Mouse (Mus musculus) heart, postnatal 14 days (tissue): ENCODE measurements around the gene Spon1. TPM values are rescaled to one million over a fixed set of nuclear protein-coding genes. Genes with fewer than 3 reads are reported as not detected.

Experiments
- DNase-seq, 2 experiments: peaks; one replicate each; pipeline ENCODE4 v3.0.0; 2021 to 2022
- intact Hi-C: fragments of 180-260 bp; cut with DNase I; formaldehyde crosslinking; loops from one replicate; pipeline ENCODE4 v1.15.1; 2025
- total RNA-seq, 2 experiments: library from RNA; stranded (reverse); gene quantifications; 2 replicates each; pipeline ENCODE4 v1.2.3; 2021

Spon1 gene
- total RNA-seq, 2 experiments from 2014 or later = 9.0 to 13.1 TPM

- no peak for DNase-seq
- intact Hi-C loops = no loop called here
Observed at GRCm38 (mm10) chr7:113773436-113773835, 7.6 kb downstream of the Spon1 start.

GRCm38 (mm10) chr7:113774039-113774438, 8.2 kb downstream of the Spon1 start:
- intact Hi-C loops = no loop called here

DNA sequence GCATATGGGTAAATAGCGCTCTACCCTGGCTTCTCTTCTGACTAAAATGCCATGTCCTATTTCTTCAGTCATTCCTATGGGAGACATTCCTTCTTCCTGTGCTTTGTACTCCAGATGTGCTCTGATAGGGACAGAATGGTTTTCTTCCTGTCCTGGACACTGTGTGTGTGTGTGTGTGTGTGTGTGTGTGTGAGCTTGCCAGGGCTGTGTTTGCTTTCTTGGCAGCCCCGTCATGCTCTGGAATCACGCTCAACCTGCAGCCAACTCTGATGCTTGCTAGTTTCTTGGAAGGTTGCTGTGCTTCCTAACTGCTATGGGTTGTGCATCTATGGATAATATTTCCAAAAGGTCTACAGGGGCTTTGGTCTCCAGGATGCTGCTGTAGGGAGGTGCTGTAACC, 9.1 kb downstream of the Spon1 start:
- DNase-seq = peak; percentile 28
- intact Hi-C loops = no loop called here

More at GRCm38 (mm10) chr7:113774039-113774438, 8.2 kb downstream of the Spon1 start:
- DNase-seq = peak; percentile 60 to 70

DNA sequence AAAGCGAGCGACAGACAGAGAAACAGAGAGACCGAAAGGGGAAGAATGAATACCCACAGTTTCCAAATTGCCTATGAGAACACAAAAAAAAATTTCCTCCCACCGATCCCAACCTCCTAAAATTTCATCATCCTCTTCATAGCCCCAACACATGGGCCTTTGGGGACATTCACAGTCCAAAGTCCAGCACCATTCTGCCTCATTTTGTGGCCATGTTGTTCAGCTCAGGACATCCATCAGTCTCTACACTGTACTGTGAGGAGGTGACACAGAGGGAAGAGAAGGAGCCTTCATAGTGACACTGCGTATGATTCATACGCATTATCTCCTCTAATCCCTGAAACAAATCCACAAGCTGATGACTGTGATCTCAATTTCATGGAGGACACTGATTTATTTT, 12.7 kb downstream of the Spon1 start:
- DNase-seq = no peak
- intact Hi-C loops = no loop called here

DNA sequence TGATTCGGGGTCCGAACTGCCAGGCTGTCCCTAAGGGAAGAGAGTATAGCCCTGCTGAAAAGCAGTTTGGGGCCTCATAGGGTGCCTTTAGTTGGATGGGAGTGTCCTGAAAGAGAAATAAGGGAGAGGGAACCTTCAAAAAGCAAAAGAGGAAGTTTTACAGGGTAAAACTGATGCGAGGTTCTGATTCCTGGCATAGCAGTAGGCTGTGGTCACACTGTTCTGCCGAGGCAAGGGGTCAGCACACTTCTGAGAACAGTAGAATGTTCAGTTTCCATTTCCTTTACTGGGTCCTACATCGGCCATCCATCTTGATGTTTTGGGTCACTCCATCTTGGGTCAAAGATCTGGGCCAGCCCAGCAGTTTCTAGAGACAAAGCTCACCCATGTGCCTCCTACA, 14.5 kb downstream of the Spon1 start:
- intact Hi-C loops = no loop called here
- DNase-seq = no peak

GRCm38 (mm10) chr7:113791991-113792390, 26.2 kb downstream of the Spon1 start:
- intact Hi-C loops = no loop called here
- no peak for DNase-seq

GRCm38 (mm10) chr7:113792871-113793270, 27.1 kb downstream of the Spon1 start:
- DNase-seq = no peak
- intact Hi-C loops = no loop called here

DNA sequence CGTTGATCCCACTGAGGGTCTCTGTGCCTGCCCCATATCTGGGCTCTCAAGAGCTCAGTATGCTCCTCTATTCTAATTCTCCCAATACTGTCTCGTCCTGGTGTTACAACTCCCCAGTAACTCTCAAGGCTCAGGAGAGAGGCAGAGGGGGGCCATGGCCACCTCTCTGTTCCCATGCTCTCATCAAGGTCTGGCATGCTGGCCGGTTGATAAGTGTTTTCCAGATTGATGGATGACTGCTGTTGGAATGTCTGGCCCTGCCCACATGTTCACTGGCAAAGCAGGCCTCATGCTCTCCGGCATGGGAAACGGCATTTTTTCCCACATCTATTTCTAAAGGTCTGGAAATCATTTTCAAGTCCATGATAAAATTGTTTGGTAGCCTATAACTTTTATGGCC, 29.4 kb downstream of the Spon1 start:
- intact Hi-C loops = no loop called here
- DNase-seq = peak in 1 of 2 experiments; percentile 44

DNA sequence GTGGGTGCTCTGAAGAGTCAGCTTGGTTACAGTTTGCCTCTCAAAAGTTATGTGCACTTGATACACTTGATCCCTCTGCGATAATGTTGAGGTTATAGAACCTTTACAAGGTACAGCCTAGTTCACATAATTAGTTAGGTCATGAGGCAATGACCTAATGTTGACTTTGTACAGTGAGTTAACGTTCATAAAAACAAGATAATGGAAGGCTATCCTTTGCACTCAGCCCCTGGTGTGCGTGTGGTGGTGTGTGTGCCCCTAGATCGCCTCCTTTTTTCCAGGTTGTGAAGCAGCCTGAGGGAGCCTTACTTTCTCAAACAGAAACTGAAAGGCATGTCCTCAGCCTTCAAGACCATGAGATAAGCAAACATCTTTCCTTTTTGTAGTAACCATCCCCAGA, 31.3 kb downstream of the Spon1 start:
- no peak for DNase-seq
- intact Hi-C loops = no loop called here

- intact Hi-C loops = loop anchor here (2.0 kb wide), 1 partner anchor 20 kb away; no protein-coding TSS in a partner anchor
Observed at GRCm38 (mm10) chr7:113798605-113799255, 32.9 kb downstream of the Spon1 start.

DNA sequence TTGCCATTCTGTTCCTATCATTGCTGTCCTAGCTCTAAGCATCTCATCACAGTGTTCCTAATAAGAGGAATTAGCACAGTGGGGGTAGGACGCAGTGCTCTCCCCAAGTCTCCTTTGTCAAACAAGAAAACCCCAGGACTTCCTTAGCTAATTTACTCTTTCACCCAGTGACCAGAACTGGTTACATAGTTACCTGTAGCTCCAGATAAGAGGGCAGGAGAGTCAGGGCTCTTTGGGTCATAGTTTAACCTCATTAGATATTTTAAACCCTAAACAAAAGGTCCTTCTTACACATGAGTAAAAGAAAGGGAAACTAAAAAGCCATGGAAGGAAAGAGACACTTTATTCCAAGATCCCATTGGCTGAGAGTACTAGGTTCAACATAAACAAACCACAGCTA, 44.0 kb downstream of the Spon1 start:
- no peak for DNase-seq

More at GRCm38 (mm10) chr7:113798605-113799255, 32.9 kb downstream of the Spon1 start:
- DNase-seq = no peak

DNA sequence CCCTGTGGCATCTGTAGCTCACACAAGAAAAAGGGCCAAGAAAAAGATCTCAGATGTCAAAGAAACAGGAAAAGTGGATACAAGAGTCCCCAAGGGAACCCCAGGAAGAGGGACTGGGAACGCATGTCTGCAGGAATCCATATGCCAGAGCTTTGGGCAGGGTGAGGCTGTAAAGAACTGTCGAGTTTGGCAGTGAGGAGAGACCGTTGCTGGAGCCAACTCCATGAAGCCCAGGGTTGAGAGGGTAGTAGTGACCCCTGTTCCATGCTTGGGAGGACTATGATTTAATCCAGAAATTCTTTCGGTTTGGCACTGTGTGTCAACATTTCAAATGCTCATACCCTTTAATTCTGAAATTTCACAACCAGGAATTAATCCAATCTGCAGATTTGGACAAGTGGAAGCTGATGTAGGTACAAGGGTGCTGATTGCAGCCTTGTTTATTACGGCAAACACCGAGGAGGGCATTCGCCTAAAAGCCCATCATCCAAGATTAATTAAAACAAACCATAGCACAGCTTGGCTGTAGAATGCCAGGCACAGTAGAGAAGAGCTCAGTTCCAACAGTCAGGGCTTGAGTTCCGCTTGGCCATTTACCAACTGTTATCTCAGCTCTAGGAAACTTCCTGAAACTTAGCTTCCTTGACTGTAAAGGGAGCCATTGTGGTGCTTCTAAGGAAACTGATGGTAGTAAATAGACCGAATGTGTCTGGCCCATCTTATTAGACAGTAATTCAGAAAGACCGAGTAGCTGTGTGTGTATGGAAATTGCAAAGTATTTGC, 45.8 kb downstream of the Spon1 start:
- intact Hi-C loops = no loop called here

More for the DNA sequence above, 44.0 kb downstream of the Spon1 start:
- intact Hi-C loops = no loop called here

GRCm38 (mm10) chr7:113814101-113814779, 48.4 kb downstream of the Spon1 start:
- DNase-seq = no peak
- intact Hi-C loops = no loop called here

More for the DNA sequence above, 45.8 kb downstream of the Spon1 start:
- no peak for DNase-seq

GRCm38 (mm10) chr7:113815726-113816125, 49.9 kb downstream of the Spon1 start:
- intact Hi-C loops = no loop called here
- DNase-seq = no peak

- DNase-seq = no peak
- intact Hi-C loops = no loop called here
Observed at GRCm38 (mm10) chr7:113816827-113817334, 51.1 kb downstream of the Spon1 start.

DNA sequence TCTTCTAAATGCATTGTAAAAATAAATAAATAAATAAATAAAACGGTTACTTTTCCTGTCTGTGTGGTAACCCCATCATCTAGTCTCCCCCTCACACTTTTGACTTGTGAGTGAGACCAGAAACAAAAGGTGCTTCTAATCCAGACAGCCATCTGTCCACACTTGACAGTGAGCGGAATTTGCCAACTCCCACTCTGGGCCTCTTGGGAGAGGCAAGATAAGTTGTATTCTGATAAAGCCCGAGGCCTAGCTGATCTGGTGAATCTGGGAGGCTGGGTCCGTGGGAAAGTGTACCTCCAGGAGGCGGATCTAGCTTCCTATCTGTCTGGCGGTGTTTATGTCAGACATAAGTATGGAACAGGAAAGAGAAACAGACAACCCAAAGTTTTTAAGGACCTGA, 52.3 kb downstream of the Spon1 start:
- intact Hi-C loops = loop anchor here (2.0 kb wide), 1 partner anchor 19 kb away; no protein-coding TSS in a partner anchor

GRCm38 (mm10) chr7:113820213-113820612, 54.4 kb downstream of the Spon1 start:
- peak; percentile 51 to 60 for DNase-seq
- intact Hi-C loops = no loop called here

More for the DNA sequence above, 52.3 kb downstream of the Spon1 start:
- no peak for DNase-seq

- intact Hi-C loops = no loop called here
- DNase-seq = no peak
Observed at GRCm38 (mm10) chr7:113823026-113823425, 57.2 kb downstream of the Spon1 start.

GRCm38 (mm10) chr7:113824651-113825050, 58.9 kb downstream of the Spon1 start:
- intact Hi-C loops = no loop called here
- DNase-seq = no peak

GRCm38 (mm10) chr7:113825498-113826205, 59.9 kb downstream of the Spon1 start:
- intact Hi-C loops = no loop called here
- no peak for DNase-seq
